Mouse (Mus musculus) naive thymus-derived CD4-positive, alpha-beta T cell, adult 2 months (primary cell): ENCODE data around the gene Dnase2a.
"Not testable (repeated sequence)": the region's sequence is repeated elsewhere in the genome, so short reads cannot be mapped to it uniquely, and the experiment has no call there.

Experiments
- DNase-seq: peaks from one replicate; pipeline ENCODE4 v3.0.0-alpha.2; 2011; ENCODE audit warnings: low read depth

The Dnase2a gene

GRCm38 (mm10) chr8:84907979-84908378, 381 bp upstream of the Dnase2a start:
- DNase-seq = not testable (repeated sequence)

DNA sequence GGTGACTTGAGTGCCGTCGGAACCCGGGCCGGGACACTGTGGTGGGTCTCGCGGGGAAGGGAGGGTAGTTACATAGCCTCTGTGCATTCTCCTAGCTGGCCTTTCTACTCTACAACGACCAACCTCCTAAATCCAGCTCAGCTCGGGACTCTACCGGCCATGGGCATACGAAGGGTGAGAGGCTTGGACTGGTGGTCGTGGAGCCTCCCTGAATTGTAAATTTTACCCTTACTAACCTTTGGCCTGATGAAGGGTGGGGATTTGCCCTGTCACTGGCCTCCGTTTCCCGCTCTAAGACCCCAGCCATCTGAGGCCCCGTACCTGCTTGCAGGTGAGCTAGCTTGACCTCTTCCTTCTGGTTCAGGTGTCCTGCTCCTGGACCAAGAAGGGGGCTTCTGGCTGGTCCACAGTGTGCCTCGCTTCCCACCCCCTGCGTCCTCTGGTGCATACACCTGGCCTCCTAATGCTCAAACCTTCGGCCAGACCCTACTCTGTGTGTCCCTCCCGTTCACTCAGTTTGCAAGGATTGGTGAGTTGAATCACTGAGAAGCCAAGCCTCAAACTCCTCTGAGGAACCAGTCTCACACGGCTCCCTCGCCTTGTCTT, 905 bp downstream of the Dnase2a start:
- DNase-seq = no peak

DNA sequence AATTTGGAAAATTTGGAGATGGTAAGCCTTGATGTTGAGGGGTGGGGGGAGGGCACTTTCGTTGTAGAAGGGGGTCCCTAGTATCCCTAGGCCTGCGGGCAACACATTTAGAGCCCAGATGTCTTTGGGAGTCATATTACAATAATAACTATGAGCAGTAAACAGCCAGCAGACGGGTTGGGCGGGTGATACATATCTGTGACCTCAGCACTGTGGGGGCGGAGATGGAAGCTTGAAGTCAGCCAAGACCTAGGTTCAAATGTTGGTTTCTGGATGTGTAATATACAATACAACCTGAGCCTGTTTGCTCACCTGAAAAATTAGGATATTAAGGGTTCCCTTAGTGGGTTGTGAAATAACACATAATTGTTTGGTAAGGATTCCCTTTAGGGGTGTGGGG, 1.6 kb downstream of the Dnase2a start:
- DNase-seq = no peak

DNA sequence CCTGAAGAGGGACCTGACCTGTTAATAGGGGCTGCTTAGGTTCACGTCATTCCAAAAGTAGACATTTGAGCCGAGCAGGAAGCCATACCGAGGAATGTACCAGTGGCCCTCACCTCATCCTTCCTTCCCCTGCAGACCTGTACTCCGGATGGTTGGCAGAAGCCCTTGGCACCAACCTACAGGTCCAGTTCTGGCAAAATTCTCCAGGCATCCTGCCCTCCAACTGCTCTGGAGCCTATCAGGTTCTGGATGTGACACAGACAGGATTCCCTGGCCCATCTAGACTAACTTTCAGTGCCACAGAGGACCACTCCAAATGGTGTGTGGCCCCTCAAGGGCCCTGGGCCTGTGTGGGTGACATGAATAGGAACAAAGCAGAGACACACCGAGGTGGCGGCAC, 2.2 kb downstream of the Dnase2a start:
- DNase-seq = no peak

DNA sequence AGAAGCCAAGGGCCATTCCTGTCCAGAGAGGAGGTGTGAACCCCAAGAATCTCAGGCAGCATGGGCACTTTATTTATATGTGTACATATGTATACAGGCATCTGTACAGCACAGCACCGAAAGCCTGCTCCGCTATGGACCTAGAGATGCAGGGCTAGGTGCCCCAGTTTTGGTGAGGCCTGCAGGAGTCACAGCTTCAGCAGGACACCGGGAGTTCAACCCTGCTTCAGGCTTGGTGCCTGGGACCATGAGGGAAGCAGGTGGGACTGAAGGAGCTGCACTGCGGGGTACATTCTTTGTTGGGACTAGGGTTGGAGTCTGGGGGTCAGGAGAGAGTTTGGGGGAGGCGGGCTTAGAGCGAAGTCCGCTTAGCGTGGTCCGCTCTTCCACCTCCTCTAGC, 3.5 kb downstream of the Dnase2a start:
- no peak for DNase-seq

DNA sequence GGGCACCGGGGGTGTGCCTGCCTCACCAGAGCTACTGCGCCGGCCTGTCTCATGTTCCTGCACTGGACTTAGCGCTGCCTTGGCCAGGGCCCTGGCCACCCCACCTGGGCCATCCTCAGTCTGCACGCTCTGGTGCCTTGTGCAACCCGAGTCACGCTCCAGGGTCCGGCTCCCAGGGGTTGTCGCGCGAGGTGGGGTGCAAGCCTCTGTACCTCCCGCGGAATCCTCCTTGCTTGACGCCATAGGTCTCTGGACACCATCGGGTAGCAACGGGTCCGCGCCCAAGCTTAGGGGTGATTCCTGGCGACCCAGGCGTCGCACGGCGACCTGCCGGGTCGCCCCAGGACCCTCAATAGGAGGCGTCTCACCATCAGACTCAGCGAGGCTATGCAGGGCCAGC, 4.0 kb downstream of the Dnase2a start:
- no peak for DNase-seq

GRCm38 (mm10) chr8:84912895-84913501, 4.6 kb downstream of the Dnase2a start:
- DNase-seq = peak; percentile 93

DNA sequence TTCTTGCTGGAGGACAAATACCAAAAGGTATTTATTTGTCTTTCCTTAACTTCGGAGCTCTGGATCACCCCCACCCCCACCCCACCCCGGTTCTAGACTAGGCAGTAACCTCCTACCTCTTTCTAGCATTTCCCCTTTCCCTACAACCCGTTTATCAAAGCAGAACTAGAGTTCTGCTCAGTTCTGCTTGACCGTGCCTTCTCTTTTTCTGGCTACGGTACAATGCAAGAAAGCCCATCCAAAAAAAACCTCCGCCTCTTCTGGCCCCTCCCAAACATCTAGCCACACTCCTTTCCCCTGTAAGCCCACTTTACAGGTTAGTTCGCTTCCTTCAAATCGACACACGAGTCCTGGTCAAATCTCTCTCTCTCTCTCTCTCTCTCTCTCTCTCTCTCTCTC, 5.1 kb downstream of the Dnase2a start:
- DNase-seq = no peak

GRCm38 (mm10) chr8:84913960-84914359, 5.6 kb downstream of the Dnase2a start:
- DNase-seq = peak; percentile 76

DNA sequence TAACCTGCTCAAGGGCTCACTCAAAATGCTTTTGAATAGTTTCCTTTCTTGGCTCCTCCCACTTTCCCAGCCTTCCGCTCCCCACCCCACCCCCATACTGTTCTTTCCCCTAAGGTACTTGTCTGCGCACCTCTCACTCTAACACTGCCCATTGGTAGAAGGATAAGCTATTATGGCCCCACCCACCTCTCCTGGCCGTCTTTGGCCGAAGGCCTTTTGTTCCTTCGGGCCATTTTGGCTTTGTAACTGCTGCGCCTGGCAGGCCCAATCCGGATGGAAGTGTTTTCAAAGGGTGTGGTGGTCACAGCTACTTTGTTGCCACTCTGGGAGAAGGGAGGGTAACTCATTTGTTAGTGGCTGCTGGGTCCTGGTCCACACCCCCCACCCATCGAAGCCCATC, 6.9 kb downstream of the Dnase2a start:
- no peak for DNase-seq

- DNase-seq = no peak
These were observed 9.4 kb downstream of the Dnase2a start for GRCm38 (mm10) chr8:84917781-84918180.

DNA sequence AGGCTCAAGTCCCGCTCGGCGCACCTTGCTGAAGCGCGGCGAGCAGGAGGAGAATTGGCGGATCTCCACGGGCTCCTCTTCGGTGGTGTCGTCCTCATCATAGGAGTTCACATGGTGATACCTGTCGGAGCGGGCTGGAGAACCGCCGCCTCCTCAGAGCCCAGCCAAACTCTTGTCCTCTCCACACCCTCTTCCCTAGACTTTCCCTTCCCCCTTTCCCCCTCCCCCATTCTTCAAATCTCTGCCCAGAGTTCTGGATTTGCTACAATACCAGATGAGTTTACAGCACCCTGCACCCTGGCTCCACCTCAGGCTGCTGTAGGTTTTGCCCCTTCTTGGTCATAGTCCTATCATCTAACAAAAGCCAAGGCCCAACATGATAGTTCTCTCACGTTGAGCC, 10.3 kb downstream of the Dnase2a start:
- no peak for DNase-seq

- no peak for DNase-seq
These were observed 13.2 kb downstream of the Dnase2a start for GRCm38 (mm10) chr8:84921596-84921995.

DNA sequence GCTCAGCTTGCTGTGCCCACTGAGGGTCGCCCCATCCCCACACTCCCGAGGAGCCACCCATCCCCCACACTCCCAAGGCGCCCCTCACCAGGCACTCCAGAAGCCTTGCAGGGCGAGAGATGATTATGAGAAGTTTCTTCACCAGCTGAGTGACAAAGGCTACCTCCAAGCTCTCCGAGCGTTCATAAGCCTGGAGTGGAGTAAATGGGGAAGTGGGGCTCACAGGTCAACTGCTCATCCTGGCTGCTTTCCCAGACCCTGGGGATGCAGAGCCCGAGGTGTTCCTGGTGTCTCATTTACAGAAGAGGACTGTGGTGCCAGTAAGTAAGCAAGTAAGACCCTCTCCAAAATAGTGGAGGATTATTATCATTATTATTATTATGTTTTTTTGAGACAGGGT, 17.2 kb downstream of the Dnase2a start:
- DNase-seq = no peak

DNA sequence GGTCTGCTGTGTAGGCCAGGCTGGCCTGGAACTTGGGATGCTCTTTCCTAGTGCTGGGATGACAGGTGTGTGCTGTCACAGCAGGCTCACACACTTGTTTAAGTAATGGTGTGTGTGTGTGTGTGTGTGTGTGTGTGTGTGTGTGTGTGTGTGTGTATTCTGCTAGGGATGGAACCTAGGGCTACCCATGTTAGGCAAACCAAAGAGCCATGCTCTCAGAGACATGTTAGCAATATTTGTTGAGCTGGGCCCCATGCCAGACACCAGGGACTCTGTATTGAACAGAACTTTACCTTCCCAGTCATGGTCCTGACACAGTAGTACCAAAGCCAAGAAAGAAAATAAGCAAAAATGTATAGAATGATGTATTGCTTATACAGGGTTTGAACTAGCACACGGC, 19.2 kb downstream of the Dnase2a start:
- DNase-seq = no peak

GRCm38 (mm10) chr8:84928456-84929306, 20.3 kb downstream of the Dnase2a start:
- peak; percentile 77 for DNase-seq

- DNase-seq = no peak
These were observed 22.2 kb downstream of the Dnase2a start for GRCm38 (mm10) chr8:84930582-84930981.

DNA sequence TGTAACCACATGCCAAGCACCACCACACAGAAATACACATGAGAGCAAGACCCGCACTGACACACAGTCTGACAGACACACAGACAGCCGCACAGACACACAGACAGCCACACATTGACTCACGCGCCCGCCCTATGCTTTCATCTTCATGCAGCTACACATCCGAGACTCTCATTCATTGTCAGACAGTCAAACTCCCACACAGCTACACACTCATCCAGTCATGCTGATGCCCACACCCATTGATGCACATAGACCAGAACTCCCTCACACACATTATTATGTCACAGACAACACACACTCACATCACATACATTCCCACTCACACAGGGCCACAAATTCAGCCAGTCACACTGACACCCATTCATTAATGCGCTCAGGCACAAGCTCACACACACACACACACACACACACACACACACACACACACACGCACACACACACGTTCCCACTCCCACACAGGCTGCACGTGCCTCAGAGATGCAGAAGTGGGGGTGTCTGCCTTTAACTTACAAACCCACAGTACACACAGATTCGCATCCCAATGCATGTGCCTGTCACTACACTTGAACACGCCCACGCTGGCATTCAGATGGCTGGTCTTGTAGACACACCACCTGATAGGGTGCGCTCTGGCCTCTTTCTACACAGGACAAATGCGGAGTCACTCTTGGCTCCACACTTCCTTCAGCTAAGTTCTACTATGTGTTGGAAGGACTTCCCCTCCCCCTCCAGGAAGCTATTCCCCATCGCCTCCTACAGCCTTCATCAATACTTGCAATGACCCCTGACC, 25.6 kb downstream of the Dnase2a start:
- DNase-seq = no peak

- peak; percentile 29 for DNase-seq
These were observed 26.5 kb downstream of the Dnase2a start for GRCm38 (mm10) chr8:84934860-84935259.

- DNase-seq = peak; percentile 23
These were observed 27.1 kb downstream of the Dnase2a start for GRCm38 (mm10) chr8:84935489-84935888.

GRCm38 (mm10) chr8:84936041-84936961, 27.9 kb downstream of the Dnase2a start:
- peak; percentile 29 for DNase-seq
